Mouse (Mus musculus) kidney, adult 18-20 months (tissue): ENCODE data around the gene Cldn6.

ENCODE experiments used
- DNase-seq: peaks from one replicate; pipeline ENCODE4 v3.0.0; 2021

Gene Cldn6

DNA sequence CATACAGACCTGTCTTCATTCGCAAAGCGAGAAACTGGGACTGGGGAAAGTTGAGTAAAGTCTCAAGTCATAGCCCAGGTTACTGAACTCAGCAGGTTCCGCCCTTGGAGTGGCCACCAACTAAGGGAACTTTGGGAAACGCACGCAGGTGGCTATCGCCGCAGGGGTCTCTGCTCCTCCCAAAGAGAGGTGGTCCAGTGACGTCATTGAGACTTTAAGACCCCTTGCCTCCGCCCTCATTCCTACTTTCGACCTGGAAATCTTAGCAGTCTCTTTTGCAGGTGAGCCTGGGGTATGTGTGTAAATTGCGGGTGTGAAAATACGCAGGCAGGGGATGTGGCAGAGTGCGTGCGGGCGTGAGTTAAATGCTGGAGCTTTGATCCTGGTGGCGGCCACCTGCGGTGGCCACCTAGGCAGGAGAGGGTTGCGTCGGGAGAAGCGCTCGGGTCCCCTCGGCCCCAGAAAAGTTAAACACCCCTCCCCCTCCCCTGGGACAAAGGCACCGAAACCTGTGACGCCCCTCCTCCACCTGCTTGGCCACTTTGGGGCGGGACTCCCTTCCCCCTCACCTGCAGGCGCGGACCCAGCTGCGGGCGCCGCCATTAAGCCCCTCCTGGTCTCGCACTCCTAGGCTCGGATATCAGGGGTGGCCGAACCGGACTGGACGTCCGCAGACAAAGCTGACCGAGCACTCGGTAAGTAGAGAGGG lies at the start of gene Cldn6:
Cldn6 (plus strand) TSS at position 123 of the 709 bp plus-strand sequence.
- DNase-seq = no peak

DNA sequence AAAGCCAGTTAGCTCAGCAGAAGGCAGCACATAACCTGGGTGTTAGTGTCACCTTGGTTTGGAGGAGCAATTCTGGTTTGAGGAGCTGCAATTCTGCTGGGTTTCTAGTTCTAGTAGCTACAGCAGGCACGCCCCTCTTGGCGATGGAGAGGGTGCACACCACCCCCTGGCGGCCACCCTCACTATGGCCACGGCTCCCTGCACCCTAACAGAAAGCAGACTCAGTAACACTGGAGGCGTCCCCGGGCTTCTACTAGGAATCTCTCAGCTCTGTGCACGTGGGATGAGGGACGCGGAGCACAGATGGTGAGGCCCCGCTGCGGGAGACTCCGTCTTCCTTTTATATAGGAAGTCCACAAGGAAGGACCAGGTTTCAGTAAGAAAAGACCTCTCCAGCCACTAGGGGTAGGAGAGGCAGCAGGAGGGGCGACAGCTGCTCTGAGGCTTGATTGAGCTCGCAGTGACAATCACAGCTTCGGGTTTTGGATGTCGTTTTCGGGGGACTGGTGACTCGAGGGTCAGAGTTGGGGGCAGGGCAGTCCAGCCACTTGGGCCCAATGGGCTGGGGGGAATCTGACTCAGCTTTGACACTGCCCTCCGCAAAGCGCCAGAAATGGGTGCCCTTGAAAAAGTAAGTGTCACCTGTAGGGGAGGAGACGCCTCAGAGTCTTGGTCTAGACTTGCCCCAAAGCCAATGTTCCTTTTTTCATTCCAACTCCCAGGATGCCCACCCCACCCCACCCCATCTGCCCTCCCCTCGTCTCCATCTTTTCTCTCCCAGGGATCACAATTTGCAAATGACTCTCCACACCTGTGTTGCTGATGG lies 48.6 kb upstream of the Cldn6 start:
- DNase-seq = peak; percentile 76

GRCm38 (mm10) chr17:23631241-23631640 lies 47.8 kb upstream of the Cldn6 start:
- DNase-seq = no peak

DNA sequence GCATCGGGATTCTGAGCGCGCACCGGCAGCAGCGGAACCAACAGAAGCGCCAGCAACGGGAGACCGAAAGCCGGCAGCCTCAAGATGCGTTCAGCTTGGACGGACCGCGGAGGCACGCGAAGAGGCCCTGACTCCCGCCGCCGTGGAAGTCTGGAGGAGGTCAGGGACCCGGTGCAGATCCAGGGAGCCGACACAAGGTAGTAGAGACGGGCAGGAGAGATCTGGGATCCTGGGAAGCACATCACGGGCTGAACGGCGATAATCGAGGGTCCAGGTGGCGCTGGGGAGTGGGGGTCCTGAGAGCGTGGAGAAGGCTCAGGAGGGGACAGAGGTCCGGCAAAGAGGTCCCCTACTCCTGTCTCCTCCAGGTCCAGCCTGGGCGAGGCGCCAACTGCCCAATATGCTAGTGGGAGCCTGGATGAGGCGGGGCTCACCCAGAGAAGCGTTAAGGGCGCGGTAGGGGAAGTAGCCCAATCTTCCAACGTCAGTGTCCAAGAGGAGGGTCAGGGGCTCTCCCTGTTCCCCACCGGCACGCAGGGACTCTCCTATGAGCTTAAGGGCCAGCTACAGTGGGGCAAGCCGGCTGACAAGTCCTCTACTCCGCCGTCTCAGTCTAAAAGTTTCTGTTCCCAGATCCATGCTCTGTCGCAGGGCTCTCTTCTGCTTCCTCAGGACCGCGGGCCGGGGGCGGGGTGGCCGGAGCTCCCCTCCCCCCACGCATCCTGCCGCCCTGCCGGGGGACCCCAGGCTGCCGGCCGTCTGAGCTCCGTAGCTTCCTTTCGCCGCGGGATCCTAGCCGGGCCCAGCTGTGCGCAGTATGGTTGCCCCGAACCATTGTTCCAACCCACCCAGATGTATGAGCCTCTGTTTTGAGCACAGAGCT lies 34.2 kb upstream of the Cldn6 start, which contains the start of gene Mmp25:
Mmp25 (minus strand) TSS at position 665 of the 883 bp plus-strand sequence.
- no peak for DNase-seq

- no peak for DNase-seq
Measured at GRCm38 (mm10) chr17:23645894-23646293, 33.2 kb upstream of the Cldn6 start.

DNA sequence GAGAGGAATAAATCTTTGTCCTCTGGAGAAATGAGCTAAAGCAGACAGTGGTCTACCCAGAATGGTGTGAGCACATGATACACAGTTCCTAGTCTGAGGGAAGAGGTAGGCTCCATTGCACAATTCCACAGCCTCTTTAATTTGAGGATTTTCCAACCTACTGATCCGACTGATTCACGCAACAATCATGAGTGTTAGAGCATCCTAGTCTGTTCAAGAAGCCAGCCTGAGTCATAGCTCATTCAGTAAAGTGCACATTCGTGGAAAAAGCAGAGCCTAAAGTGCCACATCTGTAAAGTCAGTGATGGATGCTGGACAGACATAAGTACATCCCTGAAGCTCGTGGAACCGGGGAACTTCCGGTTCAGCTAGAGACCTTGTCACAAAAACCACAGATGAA lies 27.7 kb upstream of the Cldn6 start:
- DNase-seq = no peak

- no peak for DNase-seq
Measured at GRCm38 (mm10) chr17:23653324-23653723, 25.7 kb upstream of the Cldn6 start.

DNA sequence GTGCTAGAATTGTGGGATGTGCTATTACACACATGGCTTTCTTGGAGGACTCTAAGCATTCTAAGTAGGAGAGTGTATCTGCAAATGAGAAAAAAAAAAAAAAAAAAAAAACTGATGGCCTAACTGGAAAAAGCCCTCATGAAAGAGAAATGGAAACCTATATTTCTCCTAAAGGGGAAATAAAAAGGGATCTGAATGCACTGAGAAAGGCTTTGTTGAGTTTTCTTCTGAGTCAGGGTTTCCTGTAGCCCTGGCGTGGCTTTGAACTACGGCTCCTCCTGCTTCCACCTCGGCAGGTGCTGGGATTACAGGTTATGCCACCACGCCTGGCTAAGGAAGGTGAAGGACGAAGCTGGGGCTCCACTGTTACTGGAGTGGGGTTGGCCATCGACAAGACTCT lies 25.0 kb upstream of the Cldn6 start:
- DNase-seq = no peak

GRCm38 (mm10) chr17:23654410-23654809 lies 24.6 kb upstream of the Cldn6 start:
- DNase-seq = no peak

DNA sequence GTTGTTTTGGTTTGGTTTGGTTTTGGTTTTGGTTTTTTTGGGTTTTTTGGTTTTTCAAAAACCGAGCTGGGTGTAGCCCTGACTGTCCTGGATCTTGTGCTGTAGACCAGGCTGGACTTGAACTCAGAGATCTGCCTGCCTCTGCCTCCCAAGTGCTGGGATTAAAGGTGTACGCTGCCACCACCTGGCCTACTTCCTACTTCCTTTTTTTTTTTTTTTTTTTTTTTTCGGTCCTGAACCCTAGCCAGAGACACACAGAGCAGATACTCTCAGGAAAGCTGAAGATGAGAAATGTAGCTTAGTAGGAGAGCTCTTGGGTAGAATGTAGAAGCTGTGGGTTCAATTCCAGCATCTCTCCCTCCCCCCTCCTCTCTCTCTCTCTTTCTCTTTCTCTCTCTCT lies 20.6 kb upstream of the Cldn6 start:
- DNase-seq = no peak

DNA sequence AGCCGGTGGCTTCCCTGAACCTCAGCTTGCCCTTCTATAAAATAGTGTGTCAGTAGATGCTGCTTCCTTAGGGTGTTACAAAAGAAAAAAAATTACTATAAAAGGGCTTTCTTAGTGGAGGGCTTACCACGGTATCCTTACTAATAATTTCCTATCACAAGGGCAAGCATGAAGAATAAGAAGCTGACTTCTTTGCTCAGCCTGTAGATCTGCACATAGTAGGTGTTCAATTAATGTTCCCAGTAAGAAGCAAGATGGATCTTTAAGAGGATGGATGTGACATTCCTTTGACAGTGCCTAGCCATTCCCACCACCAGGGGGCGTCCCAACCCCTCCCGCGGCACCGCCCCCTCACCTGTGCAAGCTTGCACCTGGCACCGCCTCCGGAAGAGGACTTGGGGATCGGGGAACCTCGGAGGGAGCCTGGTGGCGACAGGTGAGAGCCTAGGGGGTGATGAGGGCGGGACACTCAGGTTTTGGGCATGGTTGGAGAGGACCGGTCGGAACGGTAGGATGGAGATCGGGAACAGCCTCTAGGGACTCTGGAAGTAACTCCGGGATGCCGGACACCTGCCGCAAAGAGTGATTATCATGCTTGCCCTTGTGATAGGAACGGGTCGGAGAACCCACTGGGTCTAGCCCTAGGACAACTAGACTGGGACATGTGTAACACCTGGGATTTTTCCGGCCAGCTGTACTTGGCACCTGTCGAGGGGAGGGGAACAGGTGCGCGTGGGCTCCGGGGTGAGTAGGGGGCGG lies 18.8 kb upstream of the Cldn6 start, which contains the start of gene Bicdl2:
Bicdl2 (plus strand) TSS at position 390 of the 759 bp plus-strand sequence.
- peak; percentile 89 for DNase-seq

GRCm38 (mm10) chr17:23660876-23661200 lies 18.2 kb upstream of the Cldn6 start:
- peak; percentile 32 for DNase-seq

DNA sequence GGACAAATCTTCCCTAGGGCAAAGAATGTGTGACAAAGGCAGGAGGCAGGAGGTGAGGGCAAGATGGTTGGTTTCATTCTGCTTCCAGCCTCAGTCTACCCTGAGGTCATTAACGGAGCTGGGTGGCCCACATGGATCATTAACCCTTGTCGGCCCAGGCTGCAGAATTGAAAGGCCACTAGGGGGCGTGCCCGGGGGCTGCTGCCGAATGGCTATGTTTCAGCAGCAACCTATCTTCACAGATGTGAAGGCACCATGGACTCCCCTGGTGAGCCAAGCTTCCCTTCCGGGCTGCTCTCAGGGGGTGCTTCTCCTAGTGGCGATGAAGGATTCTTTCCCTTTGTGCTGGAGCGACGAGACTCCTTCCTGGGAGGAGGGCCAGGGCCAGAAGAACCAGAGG lies 17.5 kb upstream of the Cldn6 start:
- peak; percentile 46 for DNase-seq

DNA sequence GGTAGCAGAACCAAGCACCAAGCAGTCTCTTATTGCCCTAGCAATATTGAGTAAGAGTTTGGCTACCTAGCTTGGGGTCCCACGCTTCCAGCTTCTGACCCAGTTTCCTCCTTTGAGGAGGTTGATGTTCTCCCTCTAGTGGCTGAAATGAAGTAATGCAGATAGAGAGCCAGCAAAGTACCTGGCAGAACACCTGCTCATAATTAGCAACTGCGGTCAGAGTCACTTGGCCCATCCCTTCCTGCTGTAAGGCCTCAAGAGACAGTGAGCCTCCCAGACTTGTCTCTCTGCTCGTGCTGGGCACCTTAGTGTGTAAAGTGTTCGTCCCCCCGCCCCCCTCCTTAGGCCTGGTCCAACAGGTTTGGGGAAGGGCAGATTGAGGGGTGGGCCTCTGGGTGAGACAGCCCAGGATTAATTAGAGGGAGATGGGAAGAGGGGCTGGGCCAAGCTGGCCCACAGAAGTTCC lies 14.5 kb upstream of the Cldn6 start:
- DNase-seq = peak; percentile 25

DNA sequence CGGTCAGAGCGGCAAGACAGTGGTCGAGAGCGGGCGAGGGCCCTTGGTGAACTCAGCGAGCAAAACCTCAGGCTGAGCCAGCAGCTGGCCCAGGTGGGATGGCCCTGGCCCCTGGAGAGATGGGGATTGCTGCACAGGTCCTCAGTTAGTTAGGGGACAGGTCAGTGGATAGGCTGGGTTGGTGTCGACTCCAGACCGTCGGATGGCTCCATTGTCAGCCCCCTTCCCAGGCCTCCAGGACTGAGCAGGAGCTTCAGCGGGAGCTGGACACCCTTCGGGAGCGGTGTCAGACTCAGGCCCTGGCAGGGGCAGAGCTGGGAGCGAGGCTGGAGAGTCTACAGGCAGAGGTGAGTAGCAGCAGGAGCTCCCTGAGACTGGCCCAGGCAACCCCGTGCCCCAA lies 13.5 kb upstream of the Cldn6 start:
- no peak for DNase-seq

- DNase-seq = no peak
Measured at GRCm38 (mm10) chr17:23670516-23671074, 8.5 kb upstream of the Cldn6 start.

DNA sequence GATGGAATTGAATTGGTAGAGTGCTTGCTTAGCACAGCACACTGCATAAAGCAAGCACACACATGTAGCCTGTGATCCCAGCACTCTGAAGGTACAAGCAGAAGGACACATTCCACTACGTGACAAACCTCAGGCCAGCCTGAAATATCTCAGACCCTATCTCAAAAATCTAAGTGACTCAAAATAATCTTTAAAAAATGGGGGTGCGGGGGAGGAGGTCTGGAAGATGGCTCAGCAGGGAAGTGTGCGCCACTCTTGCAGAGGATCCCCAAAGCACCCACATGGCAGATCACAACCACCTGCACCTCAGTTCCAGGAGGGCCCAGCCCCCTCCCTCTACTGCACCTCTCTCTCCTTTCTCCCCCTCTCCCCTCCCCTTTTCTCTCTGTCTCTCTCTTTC lies 7.5 kb upstream of the Cldn6 start:
- no peak for DNase-seq

GRCm38 (mm10) chr17:23672761-23673160 lies 6.3 kb upstream of the Cldn6 start:
- DNase-seq = no peak

DNA sequence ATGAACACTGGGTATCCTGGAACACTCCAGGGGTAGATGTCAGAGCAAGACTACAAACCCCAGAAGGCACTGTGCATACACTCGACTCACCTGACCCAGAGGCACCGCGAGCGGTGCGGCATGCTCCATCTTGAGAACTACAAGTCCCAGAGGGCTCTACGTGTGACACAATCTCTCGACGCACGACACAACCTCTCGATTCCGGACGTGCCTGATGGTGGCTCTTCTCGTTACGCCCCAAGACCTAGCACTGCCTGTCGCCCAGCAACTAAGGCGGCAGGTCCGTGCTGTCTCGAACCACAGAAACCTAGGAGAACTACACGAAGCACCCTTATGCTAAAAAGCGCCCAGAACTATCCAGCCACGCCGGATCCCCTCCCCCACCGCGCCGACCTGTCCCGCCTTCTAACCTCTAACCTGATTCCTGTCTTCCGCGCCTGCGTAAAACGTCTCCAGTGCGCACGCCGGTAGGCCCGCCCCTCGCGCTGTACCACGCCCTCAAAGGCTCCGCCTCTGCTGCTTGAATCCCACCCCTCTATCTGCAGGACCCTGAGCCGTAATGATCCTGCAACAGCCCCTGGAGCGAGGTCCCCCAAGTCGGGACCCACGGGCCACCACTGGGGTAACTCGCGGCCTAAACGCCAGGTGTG lies 5.5 kb upstream of the Cldn6 start, which contains the start of the genes Hcfc1r1 and Thoc6:
Hcfc1r1 (plus strand) TSS at position 173 of the 650 bp plus-strand sequence.
Thoc6 (minus strand) TSS at position 459 of the 650 bp plus-strand sequence.
- DNase-seq = peak; percentile 97

- DNase-seq = peak; percentile 39
Measured at GRCm38 (mm10) chr17:23674271-23674952, 4.6 kb upstream of the Cldn6 start.

- DNase-seq = peak; percentile 20
Measured at GRCm38 (mm10) chr17:23675127-23675526, 3.9 kb upstream of the Cldn6 start.
